Mouse (Mus musculus) embryonic facial prominence, embryonic 12.5 days (tissue): Measurements from ENCODE around the gene Methig1. TPM values are rescaled to one million over a fixed set of nuclear protein-coding genes. Genes with fewer than 3 reads are reported as not detected.
"Not testable (repeated sequence)": the region's sequence is repeated elsewhere in the genome, so short reads cannot be mapped to it uniquely, and the experiment has no call there.

Experiments used
- ATAC-seq: fragments of 200-750 bp; cut with Nextera tagmentation; 2 replicates; pipeline ENCODE4 v1.8.0; 2017; ENCODE audit not compliant: insufficient number of reproducible peaks, insufficient read depth, low FRiP score, low TSS enrichment
- H3K27ac ChIP-seq: fragments of 300-500 bp; sonication (generic); 2 replicates; pipeline ENCODE4 v1.5.1; 2016; ENCODE audit warnings: mild to moderate bottlenecking
- H3K27me3 ChIP-seq: fragments of 300-500 bp; sonication (generic); 2 replicates; pipeline ENCODE4 v1.6.1; 2016; ENCODE audit warnings: mild to moderate bottlenecking, moderate library complexity
- H3K36me3 ChIP-seq: fragments of 300-500 bp; sonication (generic); 2 replicates; pipeline ENCODE4 v1.6.1; 2016; ENCODE audit warnings: mild to moderate bottlenecking
- H3K4me1 ChIP-seq: fragments of 300-500 bp; sonication (generic); 2 replicates; pipeline ENCODE4 v1.6.1; 2016
- H3K4me2 ChIP-seq: fragments of 300-500 bp; sonication (generic); replicated peaks from 2 replicates; pipeline ENCODE4 v1.6.1; 2016; ENCODE audit warnings: mild to moderate bottlenecking, moderate library complexity
- H3K4me3 ChIP-seq: fragments of 300-500 bp; sonication (generic); 2 replicates; pipeline ENCODE4 v1.5.1; 2016; ENCODE audit warnings: mild to moderate bottlenecking
- H3K9ac ChIP-seq: fragments of 300-500 bp; sonication (generic); 2 replicates; pipeline ENCODE4 v1.6.1; 2016; ENCODE audit warnings: mild to moderate bottlenecking, moderate library complexity
- H3K9me3 ChIP-seq: fragments of 300-500 bp; sonication (generic); 2 replicates; pipeline ENCODE4 v1.6.1; 2016; ENCODE audit warnings: mild to moderate bottlenecking, moderate library complexity
- WGBS: fragments of 180-500 bp; shearing (Covaris S2); methylation state at CpG from one replicate; pipeline ENCODE4 v1.1.7; 2016; 5-methylcytosine and 5-hydroxymethylcytosine counted together
- polyA plus RNA-seq: library from polyadenylated mRNA; unstranded; fragments of >200 nt; fragmentation: Nextera tagmentation; extraction: Ambion mirVana; gene quantifications from 2 replicates; pipeline ENCODE4 v1.2.1, GENCODE M21; 2016

Methig1 gene
- polyA plus RNA-seq, 1 experiment from 2014 or later, result 0.26 TPM

GRCm38 (mm10) chr15:100346761-100347160, 6.2 kb upstream of the Methig1 start:
- Histone ChIP-seq H3K27me3 (no peaks in the 10 kb centered on the region), H3K4me2 (no peak overlapping the region), H3K4me1 (peaks cover 5% of the 10 kb centered on the region; the same call in 1 of the 2 replicates), H3K27ac (peak overlapping the region; percentile 69; the same call in 1 of the 2 replicates), H3K9me3 (no peaks in the 10 kb centered on the region), H3K36me3 (no peaks in the 10 kb centered on the region), H3K4me3 (no peak overlapping the region), H3K9ac (no peak overlapping the region)
- WGBS, result 74% methylated on average over 14 of the region's 14 CpGs
- peak; percentile 41; the same call in 1 of the 2 replicates for ATAC-seq

DNA sequence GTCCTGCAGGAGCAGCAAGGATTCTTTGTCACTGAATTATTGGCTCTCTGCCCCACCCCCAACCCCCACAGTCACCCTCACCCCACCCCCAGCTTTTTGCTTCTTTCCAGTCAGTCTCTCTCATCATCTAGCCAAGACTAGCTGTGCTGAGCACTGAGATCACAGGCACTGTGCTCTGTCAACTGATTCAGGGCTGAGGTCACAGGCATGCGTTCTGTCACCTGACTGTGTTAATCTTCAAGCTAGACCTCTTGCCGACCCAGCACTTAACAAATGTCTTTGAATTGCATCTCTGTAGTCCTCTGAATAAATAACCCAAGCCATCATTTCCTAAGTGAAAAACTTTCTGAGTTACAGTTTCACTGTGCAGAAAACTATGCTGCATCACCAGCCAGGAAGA, 3.5 kb upstream of the Methig1 start:
- no peak for ATAC-seq
- Histone ChIP-seq H3K4me1 (peaks cover 7% of the 10 kb centered on the region; the same call in 1 of the 2 replicates), H3K9ac (no peak overlapping the region), H3K27ac (no peak overlapping the region), H3K36me3 (no peaks in the 10 kb centered on the region), H3K4me3 (no peak overlapping the region), H3K4me2 (no peak overlapping the region), H3K9me3 (no peaks in the 10 kb centered on the region), H3K27me3 (no peaks in the 10 kb centered on the region)
- WGBS, result 52% methylated on average over 2 of the region's 2 CpGs

DNA sequence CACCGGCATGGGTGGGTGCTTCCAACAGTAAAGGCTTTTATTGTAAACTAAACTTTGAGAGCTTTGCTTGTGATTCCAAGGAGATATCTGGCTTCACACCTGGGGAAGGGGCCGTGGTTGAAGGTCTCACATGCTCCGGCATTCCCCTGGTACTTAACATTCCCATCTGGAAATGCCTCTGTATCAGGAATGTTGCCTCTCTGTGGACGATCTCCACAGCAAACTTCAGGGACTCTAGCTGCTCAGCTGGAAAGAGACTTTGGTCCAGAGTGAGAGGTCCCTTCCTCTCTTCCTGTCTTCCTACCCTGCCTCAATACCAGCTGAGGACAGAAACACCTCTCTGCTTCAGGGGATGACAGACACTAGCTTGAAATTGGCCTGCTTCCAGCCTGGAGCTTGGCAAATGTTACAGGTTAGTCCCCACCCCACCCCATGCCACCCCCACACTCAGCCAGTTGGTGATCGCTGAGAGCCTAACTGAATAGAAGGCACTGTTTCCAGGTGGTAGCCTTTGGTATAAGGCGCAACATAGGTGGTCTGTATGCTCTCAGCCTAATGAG, 1.4 kb upstream of the Methig1 start:
- Histone ChIP-seq H3K9me3 (no peaks in the 10 kb centered on the region), H3K4me2 (no peak overlapping the region), H3K9ac (no peak overlapping the region), H3K4me1 (peaks cover 7% of the 10 kb centered on the region; the same call in 1 of the 2 replicates), H3K4me3 (no peak overlapping the region), H3K36me3 (no peaks in the 10 kb centered on the region), H3K27ac (no peak overlapping the region), H3K27me3 (no peaks in the 10 kb centered on the region)
- no peak for ATAC-seq
- 52% methylated on average over 6 of the region's 6 CpGs for WGBS

- ATAC-seq, H3K27me3 ChIP-seq, H3K4me1 ChIP-seq, H3K4me2 ChIP-seq, H3K4me3 ChIP-seq, H3K9ac ChIP-seq, H3K36me3 ChIP-seq, H3K9me3 ChIP-seq, H3K27ac ChIP-seq: not testable (repeated sequence)
- WGBS, result 91% methylated on average over 22 of the region's 22 CpGs
Measured at GRCm38 (mm10) chr15:100353399-100353798, 450 bp downstream of the Methig1 start.

- Histone ChIP-seq H3K36me3 (no peaks in the 10 kb centered on the region), H3K27ac (no peak overlapping the region), H3K4me2 (no peak overlapping the region), H3K27me3 (no peaks in the 10 kb centered on the region), H3K4me1 (peaks cover 7% of the 10 kb centered on the region; the same call in 1 of the 2 replicates), H3K9me3 (no peaks in the 10 kb centered on the region), H3K4me3 (no peak overlapping the region), H3K9ac (no peak overlapping the region)
- ATAC-seq, result no peak
- WGBS, result 91% methylated on average over 5 of the region's 5 CpGs
Measured at GRCm38 (mm10) chr15:100355876-100356275, 2.9 kb downstream of the Methig1 start.

DNA sequence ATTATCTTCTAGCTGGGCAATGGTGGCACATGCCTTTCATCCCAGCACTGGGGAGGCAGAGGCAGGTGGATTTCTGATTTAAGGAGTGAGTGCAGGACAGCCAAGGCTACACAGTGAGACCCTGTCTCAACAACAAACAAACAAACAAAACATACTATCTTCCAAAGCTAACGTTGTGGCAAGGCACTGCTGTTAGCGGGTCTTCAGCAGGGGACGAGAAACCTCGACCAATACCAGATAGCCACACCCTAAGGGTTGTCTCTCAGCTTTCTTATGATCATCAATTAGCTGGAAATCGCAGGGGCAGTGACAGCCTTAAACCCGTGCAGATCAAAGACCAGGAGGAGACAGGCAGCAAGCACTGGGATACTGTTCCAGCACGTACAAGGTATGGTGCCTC, 11.3 kb downstream of the Methig1 start, which contains the start of gene Higd1c:
Higd1c (plus strand) TSS at position 301 of the 400 bp plus-strand sequence.
- Histone ChIP-seq H3K9me3 (no peaks in the 10 kb centered on the region), H3K4me3 (no peak within 1 kb of the TSS), H3K4me1 (0 out of 2 replicates have a peak, but pooled peaks cover 3% of the 10 kb centered on the region), H3K4me2 (no peak within 1 kb of the TSS), H3K27ac (no peak within 1 kb of the TSS), H3K9ac (no peak within 1 kb of the TSS), H3K27me3 (no peaks in the 10 kb centered on the region), H3K36me3 (no peaks in the 10 kb centered on the region)
- no peak for ATAC-seq
- WGBS, result 70% methylated on average over 7 of the region's 7 CpGs

- not testable (repeated sequence) for H3K9ac ChIP-seq, H3K4me2 ChIP-seq, H3K27ac ChIP-seq, H3K9me3 ChIP-seq, H3K4me1 ChIP-seq, H3K4me3 ChIP-seq, H3K27me3 ChIP-seq, ATAC-seq, H3K36me3 ChIP-seq
- WGBS, result 27% methylated on average over 9 of the region's 9 CpGs
Measured at GRCm38 (mm10) chr15:100365967-100366366, 13.0 kb downstream of the Methig1 start.

- Histone ChIP-seq H3K27ac (no peak overlapping the region), H3K9ac (no peak overlapping the region), H3K9me3 (no peaks in the 10 kb centered on the region), H3K27me3 (no peaks in the 10 kb centered on the region), H3K36me3 (no peaks in the 10 kb centered on the region), H3K4me2 (no peak overlapping the region), H3K4me1 (0 out of 2 replicates have a peak, but pooled peaks cover 3% of the 10 kb centered on the region), H3K4me3 (no peak overlapping the region)
- ATAC-seq, result no peak
- 80% methylated on average over 7 of the region's 7 CpGs for WGBS
Measured at GRCm38 (mm10) chr15:100367119-100367518, 14.2 kb downstream of the Methig1 start.

DNA sequence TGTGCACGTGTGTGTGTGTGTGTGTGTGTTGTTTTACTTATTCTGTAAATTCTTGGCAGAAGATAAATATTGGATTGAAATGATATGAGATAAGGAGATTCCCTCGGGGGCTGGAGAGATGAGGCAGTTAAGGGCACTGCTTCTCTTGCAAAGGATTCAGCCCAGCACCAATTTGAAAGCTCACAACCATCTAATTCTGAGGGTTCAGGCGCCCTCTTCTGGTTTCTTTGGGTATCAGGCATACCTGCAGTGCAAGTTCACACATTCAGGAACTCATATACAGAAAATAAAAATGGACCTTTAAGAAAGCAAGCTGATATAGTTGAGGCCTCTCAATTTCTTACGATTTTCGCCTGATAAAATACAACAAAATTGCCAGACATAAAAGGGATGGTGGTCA, 22.1 kb downstream of the Methig1 start:
- H3K9ac ChIP-seq, result no peak overlapping the region
- ATAC-seq, result no peak
- 0 out of 2 replicates have a peak, but pooled peaks cover 3% of the 10 kb centered on the region for H3K9me3 ChIP-seq
- no peak overlapping the region for H3K27ac ChIP-seq
- H3K4me2 ChIP-seq, result no peak overlapping the region
- no peaks in the 10 kb centered on the region for H3K4me1 ChIP-seq
- H3K27me3 ChIP-seq, result no peaks in the 10 kb centered on the region
- no peak overlapping the region for H3K4me3 ChIP-seq
- H3K36me3 ChIP-seq, result no peaks in the 10 kb centered on the region
- 30% methylated on average over 5 of the region's 5 CpGs for WGBS

DNA sequence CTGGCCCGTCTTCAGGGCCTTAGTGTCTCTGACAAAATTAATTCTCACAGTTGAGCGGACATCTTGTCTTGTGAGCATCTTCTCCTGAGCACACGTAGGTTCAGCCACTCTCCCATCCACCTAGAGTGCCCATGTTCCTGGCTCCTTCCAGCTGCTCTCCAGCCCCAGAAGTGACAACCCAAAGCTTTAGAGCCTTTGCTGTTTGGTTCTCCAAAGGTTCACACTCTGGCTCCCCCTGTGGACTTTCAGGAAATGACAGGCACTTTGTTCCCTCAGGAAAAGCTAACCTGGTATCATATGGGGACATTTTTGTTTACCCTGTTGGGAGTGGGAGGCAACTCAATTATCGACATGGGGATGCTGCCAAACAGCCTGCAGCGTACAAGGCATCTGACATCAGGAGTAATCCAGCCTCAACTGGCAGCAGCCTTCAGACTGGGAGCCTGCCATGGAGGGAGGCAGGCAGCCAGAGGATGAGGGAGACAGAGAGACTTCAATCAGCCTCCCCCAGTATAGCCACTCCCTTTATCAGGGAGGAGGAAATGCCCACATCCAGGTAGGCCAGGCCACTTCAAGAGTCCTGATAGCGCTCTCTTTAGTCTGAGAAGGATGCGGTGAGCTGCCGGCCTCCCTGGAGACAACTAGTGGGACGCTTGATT, 25.0 kb downstream of the Methig1 start:
- WGBS, result 32% methylated on average over 4 of the region's 9 CpGs
- H3K9me3 ChIP-seq, H3K4me1 ChIP-seq, H3K36me3 ChIP-seq, H3K27ac ChIP-seq, ATAC-seq, H3K4me3 ChIP-seq, H3K4me2 ChIP-seq, H3K9ac ChIP-seq, H3K27me3 ChIP-seq: not testable (repeated sequence)

DNA sequence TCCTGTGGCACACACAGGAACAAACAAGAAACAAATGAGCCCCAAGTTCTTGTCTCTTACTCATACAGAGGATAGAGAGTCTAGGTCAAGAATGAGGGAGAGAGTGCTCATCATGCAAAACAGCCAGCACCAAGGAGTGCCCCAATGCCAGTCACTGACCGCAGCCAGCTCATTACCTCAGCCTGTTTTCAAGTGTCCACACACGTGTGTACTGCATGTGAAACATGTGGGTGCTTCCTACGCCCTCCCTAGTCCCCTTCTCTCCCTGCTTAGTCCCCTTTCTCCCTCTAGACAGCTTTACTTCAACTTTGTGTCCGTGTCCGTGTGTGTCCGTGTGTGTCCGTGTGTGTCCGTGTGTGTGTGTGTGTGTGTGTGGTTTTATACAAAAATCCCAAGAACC, 26.7 kb downstream of the Methig1 start:
- no peaks in the 10 kb centered on the region for H3K9me3 ChIP-seq
- H3K27me3 ChIP-seq, result no peaks in the 10 kb centered on the region
- no peak overlapping the region for H3K9ac ChIP-seq
- H3K4me2 ChIP-seq, result no peak overlapping the region
- ATAC-seq, result no peak
- 83% methylated on average over 8 of the region's 8 CpGs for WGBS
- no peak overlapping the region for H3K27ac ChIP-seq
- H3K4me1 ChIP-seq, result no peaks in the 10 kb centered on the region
- H3K36me3 ChIP-seq, result no peaks in the 10 kb centered on the region
- H3K4me3 ChIP-seq, result no peak overlapping the region

- Histone ChIP-seq H3K9me3 (no peaks in the 10 kb centered on the region), H3K36me3 (no peaks in the 10 kb centered on the region), H3K27ac (no peak overlapping the region), H3K4me1 (no peaks in the 10 kb centered on the region), H3K9ac (no peak overlapping the region), H3K4me2 (no peak overlapping the region), H3K4me3 (no peak overlapping the region), H3K27me3 (no peaks in the 10 kb centered on the region)
- 64% methylated on average over 2 of the region's 2 CpGs for WGBS
- no peak for ATAC-seq
Measured at GRCm38 (mm10) chr15:100380104-100380503, 27.2 kb downstream of the Methig1 start.
